Mouse (Mus musculus): ENCODE results near the gene Gpr155.
A peak's percentile ranks its signal among the peaks of the same experiment; 100 is the strongest.

Gpr155 gene

GRCm38 (mm10) chr2:73386356-73387046, at the start of gene Gpr155:
Gene Gpr155 (minus strand): TSS chr2:73386572.
- peak; percentile 98 for DNase-seq (ENCODE audit: low spot score in 2 of 2)

GRCm38 (mm10) chr2:73435847-73436246, 49.5 kb upstream of the Gpr155 start:
- no peak for DNase-seq (ENCODE audit: low spot score in 2 of 2)

- DNase-seq (ENCODE audit: low spot score in 2 of 2) = no peak
Observed at GRCm38 (mm10) chr2:73431959-73432396, 45.6 kb upstream of the Gpr155 start.

GRCm38 (mm10) chr2:73428803-73429468, 42.6 kb upstream of the Gpr155 start:
- DNase-seq (ENCODE audit: low spot score in 2 of 2) = peak; percentile 47 to 69

GRCm38 (mm10) chr2:73427293-73427692, 40.9 kb upstream of the Gpr155 start:
- no peak for DNase-seq (ENCODE audit: low spot score in 2 of 2)

GRCm38 (mm10) chr2:73425822-73426221, 39.5 kb upstream of the Gpr155 start:
- DNase-seq (ENCODE audit: low spot score in 2 of 2) = no peak

GRCm38 (mm10) chr2:73419730-73420129, 33.4 kb upstream of the Gpr155 start:
- no peak for DNase-seq (ENCODE audit: low spot score in 2 of 2)

GRCm38 (mm10) chr2:73419285-73419684, 32.9 kb upstream of the Gpr155 start:
- DNase-seq (ENCODE audit: low spot score in 2 of 2) = no peak

GRCm38 (mm10) chr2:73415892-73416291, 29.5 kb upstream of the Gpr155 start:
- no peak for DNase-seq (ENCODE audit: low spot score in 2 of 2)

GRCm38 (mm10) chr2:73410076-73410475, 23.7 kb upstream of the Gpr155 start:
- no peak for DNase-seq (ENCODE audit: low spot score in 2 of 2)

- DNase-seq (ENCODE audit: low spot score in 2 of 2) = no peak
Observed at GRCm38 (mm10) chr2:73407662-73408061, 21.3 kb upstream of the Gpr155 start.

- DNase-seq (ENCODE audit: low spot score in 2 of 2) = no peak
Observed at GRCm38 (mm10) chr2:73406336-73406915, 20.1 kb upstream of the Gpr155 start.

GRCm38 (mm10) chr2:73404980-73405379, 18.6 kb upstream of the Gpr155 start:
- no peak for DNase-seq (ENCODE audit: low spot score in 2 of 2)

- no peak for DNase-seq (ENCODE audit: low spot score in 2 of 2)
Observed at GRCm38 (mm10) chr2:73404442-73404841, 18.1 kb upstream of the Gpr155 start.

GRCm38 (mm10) chr2:73403385-73404013, 17.1 kb upstream of the Gpr155 start:
- DNase-seq (ENCODE audit: low spot score in 2 of 2) = no peak

- DNase-seq (ENCODE audit: low spot score in 2 of 2) = no peak
Observed at GRCm38 (mm10) chr2:73401689-73402088, 15.3 kb upstream of the Gpr155 start.

- DNase-seq (ENCODE audit: low spot score in 2 of 2) = no peak
Observed at GRCm38 (mm10) chr2:73397476-73397875, 11.1 kb upstream of the Gpr155 start.

GRCm38 (mm10) chr2:73396828-73397325, 10.5 kb upstream of the Gpr155 start:
- DNase-seq (ENCODE audit: low spot score in 2 of 2) = no peak

GRCm38 (mm10) chr2:73395516-73395915, 9.1 kb upstream of the Gpr155 start:
- DNase-seq (ENCODE audit: low spot score in 2 of 2) = no peak

- DNase-seq (ENCODE audit: low spot score in 2 of 2) = no peak
Observed at GRCm38 (mm10) chr2:73394476-73394875, 8.1 kb upstream of the Gpr155 start.

GRCm38 (mm10) chr2:73392772-73393171, 6.4 kb upstream of the Gpr155 start:
- no peak for DNase-seq (ENCODE audit: low spot score in 2 of 2)

GRCm38 (mm10) chr2:73389951-73390350, 3.6 kb upstream of the Gpr155 start:
- no peak for DNase-seq (ENCODE audit: low spot score in 2 of 2)
